Mouse (Mus musculus): ENCODE results near the gene Zfp688. TPM values are rescaled to one million over a fixed set of nuclear protein-coding genes. Genes with fewer than 3 reads are reported as not detected.
"Not testable (repeated sequence)": the region's sequence is repeated elsewhere in the genome, so short reads cannot be mapped to it uniquely, and the experiment has no call there.

Zfp688 gene
- polyA plus RNA-seq, 1 experiment from 2014 or later = 24.9 TPM

DNA sequence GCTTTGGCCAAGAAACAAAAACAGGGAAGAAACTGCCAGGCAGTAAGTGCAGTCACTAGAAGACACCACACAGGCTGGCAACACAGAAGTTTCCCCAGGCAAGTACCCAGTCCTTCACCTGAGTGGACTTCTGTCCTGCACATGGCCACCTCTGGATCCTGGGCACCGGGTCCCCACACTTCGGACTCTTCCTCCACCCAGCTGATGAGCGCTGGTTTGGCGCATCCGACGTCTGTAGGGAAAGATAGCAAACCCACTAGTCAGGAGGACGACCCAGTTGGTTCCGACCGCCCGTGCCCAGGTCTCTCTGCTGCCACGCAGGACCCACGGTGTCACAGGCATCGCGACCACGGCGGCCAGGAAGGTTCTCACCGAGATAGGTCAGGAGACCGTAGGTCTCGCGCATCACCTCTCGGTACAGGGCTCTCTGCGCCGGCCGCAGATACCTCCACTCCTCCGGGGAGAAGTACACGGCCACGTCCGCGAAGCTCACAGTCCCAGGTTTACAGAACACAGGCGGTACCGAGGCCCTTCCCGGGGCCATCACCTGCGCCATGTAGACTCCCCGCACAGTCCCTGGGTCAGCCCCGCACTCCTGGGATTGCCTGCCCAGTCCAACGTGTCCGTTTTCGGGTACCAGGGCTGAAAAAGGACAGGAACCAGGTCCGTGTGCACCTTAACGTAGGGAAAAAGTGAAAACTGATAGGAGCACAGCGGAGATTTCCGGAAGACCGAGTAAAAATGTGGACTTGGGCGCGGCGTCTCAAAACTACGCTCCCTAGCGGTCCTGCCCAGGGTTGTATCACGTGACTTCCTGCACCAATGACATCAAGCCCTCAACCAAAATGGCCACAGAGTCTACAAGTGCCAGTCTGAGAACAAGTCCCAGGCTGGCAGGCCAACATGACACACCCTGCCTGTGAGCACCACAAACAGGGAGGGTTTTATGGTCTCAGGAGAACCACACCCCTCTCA lies 46.3 kb downstream of the Zfp688 start, which contains the start of gene Zfp747:
Gene Zfp747 (minus strand): TSS at position 780 of the 975 bp plus-strand sequence.
- not testable (repeated sequence) for H3K4me1 ChIP-seq (replicated peaks; ENCODE audit: control insufficient read depth, insufficient read depth, low read length); H3K27me3 ChIP-seq (ENCODE audit: control insufficient read depth, insufficient read depth, low read depth, low read length); H3K36me3 ChIP-seq (ENCODE audit: control insufficient read depth, insufficient read depth, low read length); H3K9me3 ChIP-seq (ENCODE audit: control insufficient read depth, low read length)
- Histone ChIP-seq H3K4me2 (ENCODE audit: low read depth, low read length) (peak within 1 kb of the TSS; percentile 65), H3K9ac (ENCODE audit: low read length) (peak within 1 kb of the TSS; percentile 88), H3K4me3 (ENCODE audit: low read length) (peak within 1 kb of the TSS; percentile 89), H3K27ac (ENCODE audit: low read length) (peak within 1 kb of the TSS; percentile 81)
- ATAC-seq (ENCODE audit: low read depth) = peak; percentile 97
- WGBS = 1% methylated on average over 49 of the region's 49 CpGs

- not testable (repeated sequence) for H3K9me3 ChIP-seq (ENCODE audit: control insufficient read depth, low read length); H3K9ac ChIP-seq (ENCODE audit: low read length); H3K27ac ChIP-seq (ENCODE audit: low read length); H3K36me3 ChIP-seq (ENCODE audit: control insufficient read depth, insufficient read depth, low read length); H3K4me1 ChIP-seq (replicated peaks; ENCODE audit: control insufficient read depth, insufficient read depth, low read length); ATAC-seq (ENCODE audit: low read depth); H3K4me3 ChIP-seq (ENCODE audit: low read length); H3K4me2 ChIP-seq (ENCODE audit: low read depth, low read length); H3K27me3 ChIP-seq (ENCODE audit: control insufficient read depth, insufficient read depth, low read depth, low read length)
- 74% methylated on average over 3 of the region's 3 CpGs for WGBS
Observed at GRCm38 (mm10) chr7:127371870-127372269, 50.0 kb downstream of the Zfp688 start.

DNA sequence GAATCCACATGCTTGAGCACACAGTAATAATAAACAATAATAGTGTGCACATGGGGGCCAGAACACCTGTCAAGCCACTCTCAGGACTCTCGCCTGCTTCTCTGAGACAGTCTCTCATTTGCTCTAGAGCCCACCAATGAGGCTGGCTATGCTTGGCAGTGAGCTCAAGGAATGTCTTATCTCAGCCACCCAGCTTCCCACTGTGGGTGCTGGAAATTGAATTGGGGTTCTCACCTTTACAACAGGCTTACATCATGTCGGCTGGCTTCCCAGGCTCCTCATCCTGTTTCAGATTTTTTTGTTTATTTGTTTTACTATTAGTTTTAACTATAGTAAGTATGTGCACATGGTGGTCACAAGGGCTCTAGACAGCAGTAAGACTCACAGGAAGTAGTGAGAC lies 50.7 kb downstream of the Zfp688 start:
- Histone ChIP-seq H3K9ac (ENCODE audit: low read length) (no peak overlapping the region), H3K4me3 (ENCODE audit: low read length) (no peak overlapping the region), H3K4me1 (replicated peaks; ENCODE audit: control insufficient read depth, insufficient read depth, low read length) (no peaks in the 10 kb centered on the region), H3K36me3 (ENCODE audit: control insufficient read depth, insufficient read depth, low read length) (peaks cover 5% of the 10 kb centered on the region), H3K27ac (ENCODE audit: low read length) (no peak overlapping the region), H3K4me2 (ENCODE audit: low read depth, low read length) (no peak overlapping the region), H3K9me3 (ENCODE audit: control insufficient read depth, low read length) (no peaks in the 10 kb centered on the region), H3K27me3 (ENCODE audit: control insufficient read depth, insufficient read depth, low read depth, low read length) (no peaks in the 10 kb centered on the region)
- WGBS = 62% methylated on average over 2 of the region's 2 CpGs
- ATAC-seq (ENCODE audit: low read depth) = no peak

Other genes with a start within 250 kb of the Zfp688 start
- 53.9 and 54.0 TPM in 2 replicates for gene Cd2bp2, start 226.0 kb downstream of the Zfp688 start, polyA plus RNA-seq (2015; fragmentation: Nextera tagmentation; extraction: Ambion mirVana)
- gene Tbc1d10b, start 213.6 kb downstream of the Zfp688 start, polyA plus RNA-seq (2015; fragmentation: Nextera tagmentation; extraction: Ambion mirVana) = 20.5 and 23.8 TPM in 2 replicates
- 47.4 and 105 TPM in 2 replicates for gene Mylpf, start 213.2 kb downstream of the Zfp688 start, polyA plus RNA-seq (2015; fragmentation: Nextera tagmentation; extraction: Ambion mirVana)
- 27.7 and 32.3 TPM in 2 replicates for gene Zfp553, start 189.0 kb downstream of the Zfp688 start, polyA plus RNA-seq (2015; fragmentation: Nextera tagmentation; extraction: Ambion mirVana)
- 23.2 and 23.4 TPM in 2 replicates for gene Sept1, start 188.9 kb downstream of the Zfp688 start, polyA plus RNA-seq (2015; fragmentation: Nextera tagmentation; extraction: Ambion mirVana)
- gene Zfp771, start 177.8 kb downstream of the Zfp688 start, polyA plus RNA-seq (2015; fragmentation: Nextera tagmentation; extraction: Ambion mirVana) = 36.9 and 48.7 TPM in 2 replicates
- gene Dctpp1, start 161.4 kb downstream of the Zfp688 start, polyA plus RNA-seq (2015; fragmentation: Nextera tagmentation; extraction: Ambion mirVana) = 138 and 147 TPM in 2 replicates
- 49.6 and 54.5 TPM in 2 replicates for gene Sephs2, start 148.0 kb downstream of the Zfp688 start, polyA plus RNA-seq (2015; fragmentation: Nextera tagmentation; extraction: Ambion mirVana)
- gene Itgal, start 125.8 kb downstream of the Zfp688 start, polyA plus RNA-seq (2015; fragmentation: Nextera tagmentation; extraction: Ambion mirVana) = 2.1 and 3.1 TPM in 2 replicates
- 15.1 and 17.6 TPM in 2 replicates for gene Zfp768, start 76.5 kb downstream of the Zfp688 start, polyA plus RNA-seq (2015; fragmentation: Nextera tagmentation; extraction: Ambion mirVana)
- gene Zfp747, start 46.0 kb downstream of the Zfp688 start, polyA plus RNA-seq (2015; fragmentation: Nextera tagmentation; extraction: Ambion mirVana) = 8.4 and 9.9 TPM in 2 replicates
- gene 9130019O22Rik, start 34.9 kb downstream of the Zfp688 start, polyA plus RNA-seq (2015; fragmentation: Nextera tagmentation; extraction: Ambion mirVana) = 7.3 and 8.0 TPM in 2 replicates
- gene E430018J23Rik, start 28.4 kb downstream of the Zfp688 start, polyA plus RNA-seq (2015; fragmentation: Nextera tagmentation; extraction: Ambion mirVana) = 5.7 and 6.6 TPM in 2 replicates
- gene Zfp764, start 15.2 kb downstream of the Zfp688 start, polyA plus RNA-seq (2015; fragmentation: Nextera tagmentation; extraction: Ambion mirVana) = 9.1 and 9.3 TPM in 2 replicates
- 6.4 and 6.7 TPM in 2 replicates for gene Zfp689, start 27.1 kb upstream of the Zfp688 start, polyA plus RNA-seq (2015; fragmentation: Nextera tagmentation; extraction: Ambion mirVana)
- gene Prr14, start 37.5 kb upstream of the Zfp688 start, polyA plus RNA-seq (2015; fragmentation: Nextera tagmentation; extraction: Ambion mirVana) = 38.6 and 43.3 TPM in 2 replicates
- gene Fbrs, start 57.1 kb upstream of the Zfp688 start, polyA plus RNA-seq (2015; fragmentation: Nextera tagmentation; extraction: Ambion mirVana) = 9.9 and 11.1 TPM in 2 replicates
- 33.7 and 37.9 TPM in 2 replicates for gene Srcap, start 89.9 kb upstream of the Zfp688 start, polyA plus RNA-seq (2015; fragmentation: Nextera tagmentation; extraction: Ambion mirVana)
- gene Gm42715, start 97.5 kb upstream of the Zfp688 start, polyA plus RNA-seq (2015; fragmentation: Nextera tagmentation; extraction: Ambion mirVana) = 14.6 and 15.2 TPM in 2 replicates
- gene Tmem265, start 139.3 kb upstream of the Zfp688 start, polyA plus RNA-seq (2015; fragmentation: Nextera tagmentation; extraction: Ambion mirVana) = 8.4 and 8.7 TPM in 2 replicates
- gene Phkg2, start 151.3 kb upstream of the Zfp688 start, polyA plus RNA-seq (2015; fragmentation: Nextera tagmentation; extraction: Ambion mirVana) = 36.9 and 40.0 TPM in 2 replicates
- 23.6 and 23.7 TPM in 2 replicates for gene Ccdc189, start 166.5 kb upstream of the Zfp688 start, polyA plus RNA-seq (2015; fragmentation: Nextera tagmentation; extraction: Ambion mirVana)
- gene Rnf40, start 166.7 kb upstream of the Zfp688 start, polyA plus RNA-seq (2015; fragmentation: Nextera tagmentation; extraction: Ambion mirVana) = 47.6 and 51.1 TPM in 2 replicates
- 12.5 and 12.6 TPM in 2 replicates for gene Zfp629, start 193.7 kb upstream of the Zfp688 start, polyA plus RNA-seq (2015; fragmentation: Nextera tagmentation; extraction: Ambion mirVana)

Measured in lung, embryonic 16.5 days (tissue).